Mouse (Mus musculus): Measurements from ENCODE around the gene Gpi1. TPM values are rescaled to one million over a fixed set of nuclear protein-coding genes. Genes with fewer than 3 reads are reported as not detected.

Gene Gpi1
- total and polyA plus RNA-seq, 3 experiments: 270 to 1,355 (median 727) TPM

- TF ChIP-seq TAL1 (IDR thresholded peaks at IDR 0.05; ENCODE audit: low read length) (no peak), POLR2AphosphoS5 (IDR thresholded peaks at IDR 0.05; ENCODE audit: borderline replicate concordance, low read depth, low read length) (peak; percentile 27; the same call in 1 of the 2 replicates), MAFK (IDR thresholded peaks at IDR 0.05; ENCODE audit: borderline replicate concordance, low read depth, low read length) (peak; percentile 72)
Observed at GRCm38 (mm10) chr7:34233909-34234609, 3.9 kb upstream of the Gpi1 start (continued).

DNA sequence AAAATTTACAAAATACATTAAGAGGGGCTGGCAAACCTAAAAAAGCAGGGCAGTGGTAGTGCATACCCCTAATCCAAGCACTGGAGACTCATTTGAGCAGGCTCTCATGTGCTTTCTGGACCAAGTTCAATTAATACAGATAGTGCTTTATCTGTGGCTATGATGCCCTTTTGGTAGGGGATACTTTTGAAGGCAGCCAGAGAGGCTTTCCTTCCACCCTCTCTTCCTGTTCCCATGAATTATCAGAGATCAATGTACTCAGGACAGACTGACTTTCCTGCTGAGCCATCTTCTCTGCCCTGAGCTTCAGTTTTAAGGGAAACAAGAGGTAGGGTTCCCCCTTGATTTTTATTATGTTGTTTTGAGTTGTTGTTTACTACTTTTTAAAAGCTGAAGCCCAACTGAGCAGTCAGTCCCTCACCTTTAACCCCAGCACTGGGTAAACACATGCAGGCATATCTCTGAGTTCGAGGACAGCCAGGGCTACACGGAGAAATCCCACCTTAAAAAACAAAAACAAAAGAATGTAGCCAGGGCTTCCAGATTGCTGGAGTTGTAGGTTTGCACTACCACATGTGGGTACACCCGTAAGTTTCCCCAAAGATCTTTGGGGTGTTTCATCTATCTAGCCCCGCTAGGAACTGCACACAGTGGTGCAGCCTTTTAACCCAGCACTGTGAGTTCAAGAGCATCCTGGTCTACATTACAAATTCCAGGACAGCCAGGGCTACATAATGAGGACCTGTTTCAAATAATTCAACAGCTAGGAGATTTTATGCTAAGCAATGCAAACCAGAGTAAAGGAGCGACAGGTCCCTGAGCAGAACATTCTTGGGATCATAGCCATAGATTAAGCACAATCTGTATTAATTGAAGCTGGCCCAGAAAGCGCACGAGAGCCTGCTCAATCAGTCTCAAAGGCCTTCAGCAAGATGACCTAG lies 2.9 kb upstream of the Gpi1 start:
- Histone ChIP-seq H3K9me3 (replicated peaks; ENCODE audit: insufficient read depth, low read length) (no peaks in the 10 kb centered on the region), H3K27me3 (ENCODE audit: control insufficient read depth in 1 of 2, insufficient read depth in 2 of 2, low read length in 2 of 2) (no peaks in the 10 kb centered on the region), H3K36me3 (ENCODE audit: control insufficient read depth in 1 of 2, insufficient read depth in 2 of 2, low read length in 2 of 2) (peaks cover 3 to 9% of the 10 kb centered on the region in 2 experiments), H3K4me1 (ENCODE audit: control insufficient read depth in 1 of 2, insufficient read depth in 2 of 2, low read length in 2 of 2) (peaks cover 4 to 5% of the 10 kb centered on the region in 2 experiments), H3K27ac (ENCODE audit: control insufficient read depth, low read depth, low read length) (peak overlapping the region; percentile 87), H3K9ac (ENCODE audit: control insufficient read depth, low read depth, low read length, poor library complexity, severe bottlenecking) (peak overlapping the region; percentile 85), H3K4me3 (ENCODE audit: control insufficient read depth in 1 of 2, insufficient read depth in 1 of 2, low read depth in 2 of 2, low read length in 2 of 2) (peak overlapping the region; percentile 71 to 76), H3K79me2 (ENCODE audit: control insufficient read depth, insufficient read depth, low read length, poor library complexity) (peaks cover 19% of the 10 kb centered on the region)
- DNase-seq (ENCODE audit: low read depth, low spot score): peak; percentile 77
- no peak for TF ChIP-seq MEF2A (IDR thresholded peaks at IDR 0.05; ENCODE audit: extremely low read depth, insufficient replicate concordance, low read depth, low read length, poor library complexity, severe bottlenecking)
- peak; percentile 34 for TF ChIP-seq NELFE (IDR thresholded peaks at IDR 0.05; ENCODE audit: low read depth, low read length)
- no peak for TF ChIP-seq MAX (IDR thresholded peaks at IDR 0.05; ENCODE audit: low read length)
- TF ChIP-seq UBTF (IDR thresholded peaks at IDR 0.05; ENCODE audit: borderline replicate concordance, insufficient read depth, low read depth, low read length): no peak
- no peak for TF ChIP-seq SIN3A (IDR thresholded peaks at IDR 0.05; ENCODE audit: low read length)
- no peak for TF ChIP-seq USF1 (IDR thresholded peaks at IDR 0.05; ENCODE audit: low read depth, low read length)
- TF ChIP-seq TCF12 (IDR thresholded peaks at IDR 0.05; ENCODE audit: low read depth, low read length): no peak; the same call in 1 of the 2 replicates
- no peak for TF ChIP-seq HCFC1 (IDR thresholded peaks at IDR 0.05; ENCODE audit: low read depth, low read length)
- no peak for TF ChIP-seq POLR2AphosphoS2 (IDR thresholded peaks at IDR 0.05; ENCODE audit: low read length)
- TF ChIP-seq ZMIZ1 (IDR thresholded peaks at IDR 0.05; ENCODE audit: low read depth, low read length): no peak
- TF ChIP-seq CTCF (IDR thresholded peaks at IDR 0.05 in 2 of 3, conservative IDR thresholded peaks at IDR 0.05 in 1 of 3; ENCODE audit: control insufficient read depth in 1 of 3, insufficient read depth in 1 of 3, low read depth in 2 of 3, low read length in 3 of 3, poor library complexity in 1 of 3, severe bottlenecking in 1 of 3): no peak
- TF ChIP-seq RAD21 (IDR thresholded peaks at IDR 0.05; ENCODE audit: low read depth, low read length): no peak
- TF ChIP-seq CHD1 (IDR thresholded peaks at IDR 0.05; ENCODE audit: low read depth, low read length): peak; percentile 97
- no peak for TF ChIP-seq NRF1 (IDR thresholded peaks at IDR 0.05; ENCODE audit: insufficient read depth, low read depth, low read length, poor library complexity, severe bottlenecking)
- TF ChIP-seq SMC3 (IDR thresholded peaks at IDR 0.05; ENCODE audit: low read depth, low read length): no peak
- no peak for TF ChIP-seq ZNF384 (IDR thresholded peaks at IDR 0.05; ENCODE audit: low read depth, low read length)
- 0 out of 2 replicates have a peak, but pooled peaks have one; percentile 35 for TF ChIP-seq MXI1 (IDR thresholded peaks at IDR 0.05; ENCODE audit: low read depth, low read length)
- no peak for TF ChIP-seq ELF1 (IDR thresholded peaks at IDR 0.05; ENCODE audit: low read depth, low read length)
- no peak for TF ChIP-seq POLR2AphosphoS5 (IDR thresholded peaks at IDR 0.05; ENCODE audit: borderline replicate concordance, low read depth, low read length)
- peak; percentile 75 for TF ChIP-seq GATA1 (IDR thresholded peaks at IDR 0.05; ENCODE audit: low read depth, low read length)
- TF ChIP-seq ZC3H11A (IDR thresholded peaks at IDR 0.05; ENCODE audit: low read depth, low read length): no peak
- TF ChIP-seq MYC (IDR thresholded peaks at IDR 0.05; ENCODE audit: low read depth, low read length): no peak
- TF ChIP-seq RCOR1 (IDR thresholded peaks at IDR 0.05; ENCODE audit: low read depth, low read length): 0 out of 2 replicates have a peak, but pooled peaks have one; percentile 34
- TF ChIP-seq ZKSCAN1 (IDR thresholded peaks at IDR 0.05; ENCODE audit: low read depth, low read length): no peak
- TF ChIP-seq ETS1 (IDR thresholded peaks at IDR 0.05; ENCODE audit: low read depth, low read length): peak; percentile 64
- no peak for TF ChIP-seq JUND (IDR thresholded peaks at IDR 0.05; ENCODE audit: low read depth, low read length)
- no peak for TF ChIP-seq MAFK (IDR thresholded peaks at IDR 0.05; ENCODE audit: borderline replicate concordance, low read depth, low read length)
- no peak for TF ChIP-seq CHD2 (IDR thresholded peaks at IDR 0.05; ENCODE audit: low read length)
- peak; percentile 24 to 73; a peak in 3 of 4 replicates for TF ChIP-seq EP300 (IDR thresholded peaks at IDR 0.05; ENCODE audit: low read depth in 1 of 2, low read length in 2 of 2)
- no peak for TF ChIP-seq GABPA (IDR thresholded peaks at IDR 0.05; ENCODE audit: low read depth, low read length)

Data from MEL (cell line).